8 mouse cellular contexts compared by ENCODE assay signal in genomic region chr6:86523755-86524434, GRCm38 (mm10). TPM values are rescaled to one million over a fixed set of nuclear protein-coding genes. Genes with fewer than 3 reads are reported as not detected.
DNase-seq lines count a peak whose midpoint lies in the region; ATAC-seq and TF ChIP-seq lines count a peak whose summit lies in the region.

No protein-coding gene starts in this region.

- WGBS in kidney, embryonic 14.5 days = under 1% methylated on average over 15 of the region's 15 CpGs
- WGBS in embryonic facial prominence, embryonic 13.5 days = under 1% methylated on average over 15 of the region's 15 CpGs
- under 1% methylated on average over 15 of the region's 15 CpGs for WGBS in intestine, postnatal 0 days

- H3K27ac ChIP-seq in kidney, embryonic 14.5 days (ENCODE audit: low read depth, low read length) = peak overlapping the region; percentile 100; the same call in 1 of the 2 replicates
- H3K27ac ChIP-seq in embryonic facial prominence, embryonic 13.5 days = peak overlapping the region; percentile 85
- H3K27ac ChIP-seq in intestine, postnatal 0 days (ENCODE audit: low read depth, low read length) = peak overlapping the region; percentile 57

- H3K4me1 ChIP-seq in kidney, embryonic 14.5 days (ENCODE audit: control insufficient read depth, insufficient read depth, low read length) = peaks cover 15% of the 10 kb centered on the region; the same call in 1 of the 2 replicates
- H3K4me1 ChIP-seq in embryonic facial prominence, embryonic 13.5 days = peaks cover 22% of the 10 kb centered on the region
- H3K4me1 ChIP-seq in intestine, postnatal 0 days (replicated peaks; ENCODE audit: control insufficient read depth, insufficient read depth, low read length) = peaks cover 14% of the 10 kb centered on the region

- no peaks in the 10 kb centered on the region for H3K27me3 ChIP-seq in kidney, embryonic 14.5 days (ENCODE audit: control insufficient read depth, insufficient read depth, low read length)
- H3K27me3 ChIP-seq in embryonic facial prominence, embryonic 13.5 days = no peaks in the 10 kb centered on the region
- no peaks in the 10 kb centered on the region for H3K27me3 ChIP-seq in intestine, postnatal 0 days (replicated peaks; ENCODE audit: control insufficient read depth, insufficient read depth, low read length)

- peaks cover 12% of the 10 kb centered on the region for H3K36me3 ChIP-seq in kidney, embryonic 14.5 days (ENCODE audit: control insufficient read depth, insufficient read depth, low read length)
- peaks cover 22% of the 10 kb centered on the region for H3K36me3 ChIP-seq in embryonic facial prominence, embryonic 13.5 days
- peaks cover 4% of the 10 kb centered on the region; the same call in 1 of the 2 replicates for H3K36me3 ChIP-seq in intestine, postnatal 0 days (ENCODE audit: control insufficient read depth, insufficient read depth)

- peak overlapping the region; percentile 98 for H3K9ac ChIP-seq in kidney, embryonic 14.5 days (ENCODE audit: low read depth, low read length)
- peak overlapping the region; percentile 91 for H3K9ac ChIP-seq in embryonic facial prominence, embryonic 13.5 days
- H3K9ac ChIP-seq in intestine, postnatal 0 days (ENCODE audit: low read depth, low read length) = peak overlapping the region; percentile 84

- peak overlapping the region; percentile 83 for H3K4me2 ChIP-seq in kidney, embryonic 14.5 days (replicated peaks; ENCODE audit: low read depth, low read length)
- H3K4me2 ChIP-seq in embryonic facial prominence, embryonic 13.5 days = peak overlapping the region; percentile 89
- H3K4me2 ChIP-seq in intestine, postnatal 0 days (replicated peaks; ENCODE audit: low read depth) = peak overlapping the region; percentile 64

- peak overlapping the region; percentile 71 for H3K4me3 ChIP-seq in kidney, embryonic 14.5 days (ENCODE audit: low read length)
- peak overlapping the region; percentile 97 for H3K4me3 ChIP-seq in embryonic facial prominence, embryonic 13.5 days
- H3K4me3 ChIP-seq in intestine, postnatal 0 days (ENCODE audit: low read depth, low read length) = peak overlapping the region; percentile 96

- TF ChIP-seq CTCF in intestine, postnatal 0 days (IDR thresholded peaks at IDR 0.05; ENCODE audit: low read depth) = 0 out of 2 replicates have a peak, but pooled peaks have one; percentile 1

- no peak for DNase-seq in kidney, adult 11 months
- DNase-seq in MN1 (ENCODE audit: low spot score) = peak; percentile 30
- DNase-seq in lung, postnatal 25 days (ENCODE audit: low spot score) = peak; percentile 43
- peak; percentile 10 for DNase-seq in thymus, postnatal 0 days (ENCODE audit: low spot score)
- DNase-seq in left cerebral cortex, adult 9 months (ENCODE audit: low spot score in 2 of 2) = no peak

- ATAC-seq in kidney, embryonic 14.5 days (ENCODE audit: low FRiP score, low TSS enrichment) = no peak
- no peak for ATAC-seq in embryonic facial prominence, embryonic 13.5 days (ENCODE audit: insufficient number of reproducible peaks, insufficient read depth, low FRiP score, low TSS enrichment, low read depth)
- ATAC-seq in intestine, postnatal 0 days = no peak

- no peaks in the 10 kb centered on the region for H3K9me3 ChIP-seq in kidney, embryonic 14.5 days (ENCODE audit: control insufficient read depth, low read length)
- H3K9me3 ChIP-seq in embryonic facial prominence, embryonic 13.5 days = no peaks in the 10 kb centered on the region
- H3K9me3 ChIP-seq in intestine, postnatal 0 days (ENCODE audit: control insufficient read depth) = no peaks in the 10 kb centered on the region

RNA-seq across cellular contexts. Expression of gene Pcbp1, which starts 2.2 kb away (rescaled TPM):
- 475 and 492 TPM in 2 replicates for polyA plus RNA-seq in kidney, embryonic 14.5 days (2014; fragmentation: Nextera tagmentation; extraction: Ambion mirVana)
- polyA plus RNA-seq in embryonic facial prominence, embryonic 13.5 days (2015; fragmentation: Nextera tagmentation; extraction: Ambion mirVana) = 270 and 423 TPM in 2 replicates
- 326 and 327 TPM in 2 replicates for polyA plus RNA-seq in intestine, postnatal 0 days (2015; fragmentation: Nextera tagmentation; extraction: Ambion mirVana)
- 466 and 487 TPM in 2 replicates for polyA plus RNA-seq in thymus, postnatal 0 days (2015; fragmentation: Nextera tagmentation; extraction: Ambion mirVana)

Comparison
In these comparisons a context has a peak if more than half of its experiments do, and no peak if none do; other contexts are left out.
1. DNase-seq: peak in MN1 (single experiment), lung, postnatal 25 days (single experiment) and thymus, postnatal 0 days (single experiment); none in kidney, adult 11 months (single experiment) and left cerebral cortex, adult 9 months (0 of 2).
2. Peak in every context shown above with its lines, with median percentiles within 50 percentile points of each other: H3K27ac ChIP-seq, H3K4me2 ChIP-seq, H3K4me3 ChIP-seq and H3K9ac ChIP-seq.